Mouse (Mus musculus): ENCODE data around the gene Slc36a3. TPM values are rescaled to one million over a fixed set of nuclear protein-coding genes. Genes with fewer than 3 reads are reported as not detected.
A peak's percentile ranks its signal among the peaks of the same experiment; 100 is the strongest.
"Not testable (repeated sequence)": the region's sequence is repeated elsewhere in the genome, so short reads cannot be mapped to it uniquely, and the experiment has no call there.

Slc36a3 gene
- polyA plus RNA-seq, 1 experiment from 2014 or later: not detected

DNA sequence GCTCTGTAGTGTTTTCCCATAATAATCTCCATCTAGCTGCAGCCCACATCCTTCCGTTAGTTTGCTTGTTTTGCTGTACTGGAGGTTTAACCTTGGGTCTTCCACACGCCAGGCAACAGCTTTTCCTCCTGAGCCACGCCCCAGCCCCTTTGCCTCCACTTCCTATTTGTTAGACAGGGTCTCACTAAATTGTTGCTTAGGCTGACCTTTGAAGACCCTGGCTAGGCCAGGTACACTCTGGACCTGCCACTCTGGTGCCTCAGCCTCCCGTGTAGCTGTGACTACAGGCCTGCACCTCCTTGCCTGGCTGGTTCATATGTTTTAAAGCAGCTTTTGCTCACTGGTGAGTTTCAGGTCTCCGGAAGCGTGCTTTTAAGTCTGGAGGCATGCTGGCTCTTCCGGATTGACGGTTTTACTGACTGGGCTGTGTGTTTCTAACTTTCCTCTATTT lies 30.7 kb downstream of the Slc36a3 start:
- Histone ChIP-seq H3K36me3 (no peaks in the 10 kb centered on the region), H3K27me3 (no peaks in the 10 kb centered on the region), H3K4me3 (replicated peaks) (no peak overlapping the region), H3K4me1 (no peaks in the 10 kb centered on the region), H3K27ac (replicated peaks) (0 out of 2 replicates have a peak overlapping the region, but pooled peaks have one; percentile 41), H3K4me2 (replicated peaks) (no peak overlapping the region), H3K9me3 (replicated peaks) (no peaks in the 10 kb centered on the region), H3K9ac (no peak overlapping the region)
- no peak for ATAC-seq (ENCODE audit: insufficient number of reproducible peaks, low FRiP score, low TSS enrichment, low read depth)
- WGBS: 64% methylated on average over 8 of the region's 8 CpGs

DNA sequence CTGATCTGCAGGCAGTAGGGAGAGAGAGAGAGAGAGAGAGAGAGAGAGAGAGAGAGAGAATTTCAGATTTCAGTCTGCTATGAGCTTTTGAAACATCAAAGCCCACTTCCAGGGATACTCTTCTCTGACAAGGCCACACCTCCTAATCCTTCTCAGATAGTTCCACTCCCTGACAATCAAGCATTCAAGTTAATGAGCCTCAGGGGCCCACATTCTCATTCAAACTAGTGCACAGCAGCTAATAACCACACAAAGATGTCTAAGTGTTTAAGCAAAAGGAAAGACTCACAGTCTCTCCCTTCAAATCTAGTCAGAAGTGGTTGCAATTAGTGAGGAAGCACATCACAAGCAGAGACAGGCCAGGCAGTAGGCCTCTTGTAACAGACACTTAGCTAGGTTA lies 31.2 kb downstream of the Slc36a3 start:
- Histone ChIP-seq H3K4me3 (replicated peaks) (no peak overlapping the region), H3K27me3 (no peaks in the 10 kb centered on the region)
- no peak for ATAC-seq (ENCODE audit: insufficient number of reproducible peaks, low FRiP score, low TSS enrichment, low read depth)

DNA sequence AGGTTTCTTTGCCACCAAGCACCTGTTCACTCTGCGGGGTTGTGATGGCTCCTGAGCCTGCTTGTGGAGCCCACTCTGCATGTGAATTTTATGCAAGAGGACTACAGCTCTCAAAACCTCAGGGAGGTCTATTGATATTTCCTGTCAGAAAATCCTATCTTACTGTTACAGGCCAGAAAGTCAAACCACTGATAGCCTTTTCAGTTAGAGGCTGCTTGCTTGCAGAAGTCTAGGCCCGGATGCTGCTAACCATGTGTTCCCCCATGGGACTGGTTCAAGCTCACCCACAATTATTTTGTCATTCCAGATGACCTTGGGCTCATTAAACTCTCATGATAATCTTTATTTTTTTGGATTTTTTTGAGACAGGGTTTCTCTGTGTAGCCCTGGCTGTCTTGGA lies 34.5 kb downstream of the Slc36a3 start:
- no peak for ATAC-seq (ENCODE audit: insufficient number of reproducible peaks, low FRiP score, low TSS enrichment, low read depth)
- H3K4me3 ChIP-seq (replicated peaks): no peak overlapping the region
- no peak overlapping the region for H3K4me2 ChIP-seq (replicated peaks)
- 87% methylated on average over 2 of the region's 2 CpGs for WGBS
- no peaks in the 10 kb centered on the region for H3K4me1 ChIP-seq
- no peaks in the 10 kb centered on the region for H3K27me3 ChIP-seq
- H3K9me3 ChIP-seq (replicated peaks): no peaks in the 10 kb centered on the region
- H3K27ac ChIP-seq (replicated peaks): no peak overlapping the region
- H3K36me3 ChIP-seq: no peaks in the 10 kb centered on the region
- no peak overlapping the region for H3K9ac ChIP-seq

More for the DNA sequence above, 31.2 kb downstream of the Slc36a3 start:
- Histone ChIP-seq H3K4me2 (replicated peaks) (no peak overlapping the region), H3K27ac (replicated peaks) (no peak overlapping the region), H3K4me1 (no peaks in the 10 kb centered on the region), H3K36me3 (no peaks in the 10 kb centered on the region), H3K9me3 (replicated peaks) (no peaks in the 10 kb centered on the region), H3K9ac (no peak overlapping the region)

DNA sequence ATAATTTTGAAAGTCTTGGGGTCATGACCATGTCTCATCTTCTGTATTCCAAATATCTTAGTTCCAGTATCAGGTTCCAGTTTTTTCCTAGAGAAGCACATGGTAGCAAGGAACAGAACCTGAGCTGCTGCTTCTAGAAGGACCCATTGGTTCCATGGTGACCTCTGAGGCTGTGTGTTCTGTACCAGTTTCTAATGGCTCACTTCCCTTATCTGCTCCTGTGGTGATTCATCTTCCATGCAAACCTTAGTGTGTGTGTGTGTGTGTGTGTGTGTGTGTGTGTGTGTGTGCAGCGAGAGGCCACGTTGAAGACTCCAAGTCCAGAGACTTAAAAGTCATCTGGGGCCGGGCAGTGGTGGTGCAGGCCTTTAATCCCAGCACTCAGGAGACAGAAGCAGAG lies 35.5 kb downstream of the Slc36a3 start:
- no peak overlapping the region for H3K9ac ChIP-seq
- H3K4me1 ChIP-seq: no peaks in the 10 kb centered on the region
- no peaks in the 10 kb centered on the region for H3K27me3 ChIP-seq
- H3K4me2 ChIP-seq (replicated peaks): no peak overlapping the region
- no peak for ATAC-seq (ENCODE audit: insufficient number of reproducible peaks, low FRiP score, low TSS enrichment, low read depth)
- H3K36me3 ChIP-seq: no peaks in the 10 kb centered on the region
- 92% methylated on average over 3 of the region's 3 CpGs for whole genome bisulfite sequencing
- no peak overlapping the region for H3K4me3 ChIP-seq (replicated peaks)
- H3K27ac ChIP-seq (replicated peaks): no peak overlapping the region
- H3K9me3 ChIP-seq (replicated peaks): no peaks in the 10 kb centered on the region

DNA sequence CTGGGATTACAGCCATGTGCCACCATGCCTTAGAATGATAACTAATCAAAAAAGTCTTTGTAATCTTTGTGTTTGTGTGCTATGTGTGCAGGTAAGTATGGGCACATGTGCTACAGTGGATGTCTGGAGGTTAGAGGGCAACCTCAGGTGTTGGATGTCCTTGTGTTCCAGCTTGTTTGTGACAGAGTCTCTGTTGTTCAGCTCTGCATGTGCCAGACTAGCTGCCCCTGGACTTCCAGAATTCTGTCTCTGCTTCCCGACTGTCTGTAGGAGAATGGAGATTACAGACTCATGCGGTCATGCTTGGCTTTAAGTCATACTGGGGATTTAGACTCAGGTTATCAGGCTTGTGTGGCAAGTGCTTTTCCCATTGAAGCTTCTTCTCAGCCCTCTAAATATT lies 37.2 kb downstream of the Slc36a3 start:
- no peak overlapping the region for H3K27ac ChIP-seq (replicated peaks)
- H3K27me3 ChIP-seq: no peaks in the 10 kb centered on the region
- H3K9ac ChIP-seq: no peak overlapping the region
- H3K4me2 ChIP-seq (replicated peaks): no peak overlapping the region
- 0 out of 2 replicates have a peak, but pooled peaks cover 3% of the 10 kb centered on the region for H3K4me1 ChIP-seq
- ATAC-seq (ENCODE audit: insufficient number of reproducible peaks, low FRiP score, low TSS enrichment, low read depth): no peak
- H3K4me3 ChIP-seq (replicated peaks): no peak overlapping the region
- H3K36me3 ChIP-seq: no peaks in the 10 kb centered on the region
- 72% methylated on average over 2 of the region's 2 CpGs for WGBS
- no peaks in the 10 kb centered on the region for H3K9me3 ChIP-seq (replicated peaks)

DNA sequence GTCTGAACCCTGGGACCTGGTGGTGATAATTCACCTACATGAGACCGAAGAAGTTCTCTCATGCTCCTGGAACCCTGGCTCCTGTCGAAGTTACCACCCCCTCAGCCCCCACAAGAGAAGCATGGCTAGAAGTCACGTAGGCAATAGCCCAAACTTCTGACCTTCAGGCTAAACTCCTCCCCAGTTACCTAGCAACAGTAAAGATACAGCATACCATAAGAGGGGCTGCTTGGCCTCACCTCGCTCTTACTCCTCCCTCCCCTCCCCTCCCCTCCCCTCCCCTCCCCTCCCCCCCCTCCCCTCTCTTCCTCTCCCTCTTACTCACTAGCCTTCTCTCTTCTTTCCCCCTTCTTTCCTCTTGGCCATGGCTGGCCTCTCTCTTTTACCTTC lies 37.7 kb downstream of the Slc36a3 start:
- H3K27me3 ChIP-seq; H3K4me1 ChIP-seq; H3K4me2 ChIP-seq (replicated peaks); ATAC-seq (ENCODE audit: insufficient number of reproducible peaks, low FRiP score, low TSS enrichment, low read depth); H3K4me3 ChIP-seq (replicated peaks); H3K9ac ChIP-seq; H3K9me3 ChIP-seq (replicated peaks); H3K27ac ChIP-seq (replicated peaks); H3K36me3 ChIP-seq: not testable (repeated sequence)
- 51% methylated on average over 3 of the region's 4 CpGs for WGBS

DNA sequence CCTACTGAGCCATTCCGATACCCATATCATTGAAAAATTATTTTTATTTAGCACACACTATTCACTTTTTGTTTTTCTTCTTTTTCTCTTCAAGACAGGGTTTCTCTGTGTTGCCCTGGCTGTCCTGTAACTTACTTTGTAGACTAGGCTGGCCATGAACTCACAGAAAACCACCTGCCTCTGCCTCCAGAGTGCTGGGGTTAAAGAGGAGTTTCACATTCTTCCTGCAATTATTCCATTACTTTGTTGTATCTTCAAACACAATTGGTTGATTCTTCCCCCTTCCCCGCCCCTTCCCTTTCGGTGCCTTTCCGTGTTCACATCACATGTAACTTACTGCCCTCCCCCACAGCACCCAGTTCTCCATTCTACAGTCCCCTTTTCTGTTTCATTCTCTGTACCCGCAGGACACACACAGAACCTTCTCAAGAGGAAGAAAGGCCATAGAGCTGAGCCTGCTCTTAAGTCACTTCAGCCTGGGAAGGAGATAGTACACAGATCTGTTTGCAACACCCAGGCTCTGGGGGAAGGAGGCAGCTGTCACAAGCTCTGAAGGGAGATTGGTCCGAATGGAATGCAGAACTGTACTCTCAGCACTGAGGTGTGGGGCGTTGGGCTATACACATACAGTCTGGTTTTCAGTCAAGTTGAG lies 38.2 kb downstream of the Slc36a3 start:
- Histone ChIP-seq H3K4me2 (replicated peaks) (no peak overlapping the region), H3K9ac (no peak overlapping the region), H3K9me3 (replicated peaks) (no peaks in the 10 kb centered on the region), H3K36me3 (no peaks in the 10 kb centered on the region), H3K4me3 (replicated peaks) (no peak overlapping the region), H3K4me1 (0 out of 2 replicates have a peak, but pooled peaks cover 3% of the 10 kb centered on the region), H3K27me3 (no peaks in the 10 kb centered on the region), H3K27ac (replicated peaks) (no peak overlapping the region)
- WGBS: 57% methylated on average over 7 of the region's 7 CpGs
- no peak; the same call in 1 of the 2 replicates for ATAC-seq (ENCODE audit: insufficient number of reproducible peaks, low FRiP score, low TSS enrichment, low read depth)

DNA sequence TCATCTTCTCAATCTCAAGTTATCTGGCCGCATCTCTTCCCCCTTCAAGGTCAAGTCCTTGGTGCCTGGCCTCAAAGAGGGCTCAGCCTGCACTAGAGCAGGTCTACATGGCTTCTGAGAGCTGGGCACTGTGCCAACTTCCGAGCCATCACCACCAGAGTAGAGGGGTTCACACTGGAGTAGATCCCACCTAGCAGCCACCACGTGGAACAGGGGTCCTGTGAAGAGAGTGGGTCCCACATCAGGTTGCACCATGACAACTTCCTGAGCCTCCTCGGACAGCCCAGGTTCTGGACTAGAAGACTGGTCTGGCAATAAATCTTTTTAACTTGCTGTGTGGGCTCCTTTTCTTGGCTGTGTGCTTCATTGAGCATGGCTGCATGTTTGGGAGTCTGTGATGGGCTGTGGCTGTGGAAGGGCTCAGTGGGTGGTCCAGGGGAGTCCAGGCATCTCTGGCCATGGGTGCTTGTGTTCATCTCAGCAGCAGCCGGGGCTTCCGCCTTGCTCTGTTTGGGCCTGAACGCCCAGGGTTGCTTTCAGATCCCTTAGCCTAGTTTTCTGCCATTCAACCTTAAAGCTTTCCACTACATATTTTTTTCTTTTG lies 40.8 kb downstream of the Slc36a3 start:
- H3K4me2 ChIP-seq (replicated peaks): no peak overlapping the region
- no peak for ATAC-seq (ENCODE audit: insufficient number of reproducible peaks, low FRiP score, low TSS enrichment, low read depth)
- no peak overlapping the region for H3K27ac ChIP-seq (replicated peaks)
- no peaks in the 10 kb centered on the region for H3K27me3 ChIP-seq
- H3K9me3 ChIP-seq (replicated peaks): no peaks in the 10 kb centered on the region
- H3K4me3 ChIP-seq (replicated peaks): no peak overlapping the region
- H3K9ac ChIP-seq: no peak overlapping the region
- no peaks in the 10 kb centered on the region; the same call in none of the 2 replicates for H3K36me3 ChIP-seq
- 59% methylated on average over 7 of the region's 7 CpGs for WGBS
- H3K4me1 ChIP-seq: 0 out of 2 replicates have a peak, but pooled peaks cover 3% of the 10 kb centered on the region

DNA sequence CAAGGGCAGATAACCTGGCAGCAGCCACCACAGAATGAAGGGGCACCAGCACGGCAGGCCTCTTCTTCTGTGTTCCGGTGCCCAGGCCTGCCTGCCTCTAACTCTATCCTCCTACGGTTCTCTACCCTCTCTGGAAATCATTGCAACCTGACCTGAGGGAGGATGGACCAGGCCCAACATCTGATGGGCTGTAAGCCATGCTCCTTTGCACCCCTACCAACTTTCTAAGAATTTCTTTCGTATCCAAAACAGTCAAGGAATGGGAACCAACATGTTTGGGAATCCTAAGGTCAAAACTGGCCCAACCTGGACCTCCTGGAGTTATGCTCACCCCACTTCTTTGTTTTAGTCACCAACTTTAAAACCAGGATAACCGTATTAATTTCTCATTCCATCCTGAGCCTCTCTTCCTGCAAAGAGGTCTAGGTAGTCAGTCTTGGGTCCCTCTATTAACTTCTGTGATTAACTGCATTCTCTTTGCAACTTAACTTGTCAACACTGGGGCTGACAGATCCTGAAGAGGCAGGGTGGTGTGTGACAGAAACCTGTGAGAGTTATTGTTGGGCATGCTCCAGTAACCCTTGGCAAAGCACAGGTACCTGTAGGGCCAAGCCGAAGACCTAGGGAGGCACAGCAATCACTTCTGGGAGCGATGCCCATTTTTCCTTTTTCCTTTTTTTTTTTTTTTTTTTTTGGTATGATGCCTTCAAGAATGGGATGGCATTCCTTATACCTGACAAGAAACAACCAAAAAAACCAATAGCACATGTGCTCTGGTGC lies 41.8 kb downstream of the Slc36a3 start:
- H3K27ac ChIP-seq (replicated peaks): no peak overlapping the region

DNA sequence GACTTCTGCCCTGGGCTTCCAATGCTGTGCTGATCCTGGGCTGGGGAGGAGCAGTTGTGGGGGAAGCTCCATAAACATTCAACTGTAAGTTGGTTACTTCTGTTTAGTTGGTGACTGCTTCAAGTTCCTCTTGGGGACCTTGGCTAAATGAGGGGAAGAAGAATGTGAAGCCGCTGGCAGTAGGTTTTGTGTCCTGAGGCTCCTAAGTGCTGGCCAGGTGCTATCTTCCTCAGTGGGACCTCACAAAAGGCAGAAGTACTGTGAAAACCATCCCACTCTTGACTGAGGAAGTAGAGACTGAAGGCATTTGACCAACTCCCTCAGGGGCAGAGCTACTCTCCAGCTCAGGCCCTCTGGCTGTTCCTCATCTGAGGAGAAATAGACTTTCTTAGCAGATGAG lies 44.9 kb downstream of the Slc36a3 start:
- 0 out of 2 replicates have a peak, but pooled peaks cover 3% of the 10 kb centered on the region for H3K4me1 ChIP-seq
- H3K9ac ChIP-seq: no peak overlapping the region
- H3K4me3 ChIP-seq (replicated peaks): no peak overlapping the region
- WGBS: 93% methylated on average over 1 of the region's 1 CpGs
- no peak overlapping the region for H3K27ac ChIP-seq (replicated peaks)
- no peaks in the 10 kb centered on the region for H3K9me3 ChIP-seq (replicated peaks)
- no peaks in the 10 kb centered on the region for H3K27me3 ChIP-seq
- H3K4me2 ChIP-seq (replicated peaks): no peak overlapping the region
- no peaks in the 10 kb centered on the region; the same call in none of the 2 replicates for H3K36me3 ChIP-seq
- ATAC-seq (ENCODE audit: insufficient number of reproducible peaks, low FRiP score, low TSS enrichment, low read depth): no peak

More for the DNA sequence above, 41.8 kb downstream of the Slc36a3 start:
- no peak overlapping the region for H3K9ac ChIP-seq
- no peak overlapping the region for H3K4me3 ChIP-seq (replicated peaks)
- WGBS: 81% methylated on average over 7 of the region's 7 CpGs
- no peaks in the 10 kb centered on the region for H3K9me3 ChIP-seq (replicated peaks)
- H3K4me2 ChIP-seq (replicated peaks): no peak overlapping the region
- no peak for ATAC-seq (ENCODE audit: insufficient number of reproducible peaks, low FRiP score, low TSS enrichment, low read depth)
- no peaks in the 10 kb centered on the region; the same call in none of the 2 replicates for H3K36me3 ChIP-seq
- H3K4me1 ChIP-seq: 0 out of 2 replicates have a peak, but pooled peaks cover 3% of the 10 kb centered on the region
- H3K27me3 ChIP-seq: no peaks in the 10 kb centered on the region

DNA sequence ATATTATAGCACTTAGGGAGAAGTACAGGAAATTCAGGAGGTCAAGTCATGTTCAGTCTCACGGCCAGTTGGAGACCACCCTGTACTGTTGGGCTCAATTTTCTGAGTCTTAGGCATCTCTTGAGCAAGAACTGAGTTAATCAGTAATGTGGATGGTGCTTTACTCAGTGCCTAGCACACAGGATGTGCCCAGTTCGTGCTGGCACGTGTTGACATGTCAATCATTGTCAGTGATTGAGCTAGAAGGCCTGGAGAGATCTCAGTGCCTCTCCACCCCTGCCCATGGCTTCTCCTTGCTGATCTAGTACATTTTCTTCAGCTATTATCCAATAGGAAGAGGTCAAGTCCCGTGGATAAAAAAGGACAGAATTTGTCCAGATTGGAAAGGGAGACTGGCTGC lies 46.1 kb downstream of the Slc36a3 start:
- Histone ChIP-seq H3K4me3 (replicated peaks) (no peak overlapping the region), H3K9me3 (replicated peaks) (no peaks in the 10 kb centered on the region), H3K36me3 (no peaks in the 10 kb centered on the region; the same call in none of the 2 replicates), H3K27me3 (no peaks in the 10 kb centered on the region), H3K27ac (replicated peaks) (no peak overlapping the region), H3K4me2 (replicated peaks) (no peak overlapping the region), H3K4me1 (no peaks in the 10 kb centered on the region), H3K9ac (no peak overlapping the region)
- ATAC-seq (ENCODE audit: insufficient number of reproducible peaks, low FRiP score, low TSS enrichment, low read depth): no peak
- WGBS: 65% methylated on average over 4 of the region's 4 CpGs

Data from embryonic facial prominence, embryonic 15.5 days (tissue).